Mouse (Mus musculus) lung, postnatal 0 days (tissue): ENCODE data around the gene Mical2. TPM values are rescaled to one million over a fixed set of nuclear protein-coding genes. Genes with fewer than 3 reads are reported as not detected.

Experiments used
- ATAC-seq: fragments of 200-750 bp; cut with Nextera tagmentation; 2 replicates; pipeline ENCODE4 v1.8.0; 2017; ENCODE audit warnings: moderate library complexity
- DNase-seq: peaks from one replicate; pipeline ENCODE4 v3.0.0-alpha.2; 2016; ENCODE audit warnings: low spot score
- H3K27ac ChIP-seq: fragments of 300-500 bp; sonication (generic); 2 replicates; pipeline ENCODE4 v1.5.1; 2014; ENCODE audit warnings: antibody characterized with exemption, mild to moderate bottlenecking, low read length, mixed read lengths
- H3K27me3 ChIP-seq: fragments of 300-500 bp; sonication (generic); replicated peaks from 2 replicates; pipeline ENCODE4 v1.6.1; 2014; ENCODE audit warnings: low read length, mixed read lengths; ENCODE audit not compliant: insufficient read depth
- H3K36me3 ChIP-seq: fragments of 300-500 bp; sonication (generic); 2 replicates; pipeline ENCODE4 v1.6.1; 2014; ENCODE audit warnings: low read length, mixed read lengths; ENCODE audit not compliant: insufficient read depth
- H3K4me1 ChIP-seq: fragments of 300-500 bp; sonication (generic); 2 replicates; pipeline ENCODE4 v1.6.1; 2014; ENCODE audit warnings: antibody characterized with exemption, low read depth, low read length, mixed read lengths; ENCODE audit not compliant: insufficient read depth
- H3K4me2 ChIP-seq: fragments of 300-500 bp; sonication (generic); replicated peaks from 2 replicates; pipeline ENCODE4 v1.6.1; 2014; ENCODE audit warnings: low read depth, mild to moderate bottlenecking, low read length, moderate library complexity, mixed read lengths
- H3K4me3 ChIP-seq: fragments of 300-500 bp; sonication (generic); 2 replicates; pipeline ENCODE4 v1.5.1; 2014; ENCODE audit warnings: low read depth, low read length
- H3K9ac ChIP-seq: fragments of 300-500 bp; sonication (generic); replicated peaks from 2 replicates; pipeline ENCODE4 v1.6.1; 2014; ENCODE audit warnings: low read depth, mild to moderate bottlenecking
- H3K9me3 ChIP-seq: fragments of 300-500 bp; sonication (generic); 2 replicates; pipeline ENCODE4 v1.6.1; 2016; ENCODE audit warnings: low read length, mixed read lengths
- CTCF ChIP-seq: IDR thresholded peaks from 2 replicates; pipeline ENCODE4 v1.5.1; 2016; ENCODE audit warnings: antibody characterized with exemption, mild to moderate bottlenecking
- EP300 ChIP-seq: IDR thresholded peaks from 2 replicates; pipeline ENCODE4 v1.6.1; 2016; ENCODE audit warnings: antibody characterized with exemption, mild to moderate bottlenecking, control low read depth
- WGBS: fragments of 180-500 bp; shearing (Covaris S2); extraction: QIAGEN DNeasy Blood & Tissue Kit; methylation state at CpG from one replicate; pipeline ENCODE4 v1.1.7; 2014; 5-methylcytosine and 5-hydroxymethylcytosine counted together
- polyA plus RNA-seq: library from polyadenylated mRNA; unstranded; fragments of >200 nt; fragmentation: Nextera tagmentation; extraction: Ambion mirVana; gene quantifications from 2 replicates; pipeline ENCODE4 v1.2.1, GENCODE M21; 2015

Mical2 gene
- polyA plus RNA-seq, 1 experiment from 2014 or later, result 19.7 TPM

GRCm38 (mm10) chr7:112186871-112187270 is 38.8 kb upstream of the Mical2 start:
- Histone ChIP-seq H3K4me1 (no peaks in the 10 kb centered on the region), H3K36me3 (no peaks in the 10 kb centered on the region), H3K9me3 (no peaks in the 10 kb centered on the region), H3K4me3 (no peak overlapping the region), H3K27ac (no peak overlapping the region), H3K4me2 (no peak overlapping the region), H3K27me3 (no peaks in the 10 kb centered on the region), H3K9ac (no peak overlapping the region)
- TF ChIP-seq CTCF (no peak), EP300 (no peak)
- 88% methylated on average over 7 of the region's 7 CpGs for WGBS
- no peak for DNase-seq
- no peak for ATAC-seq

- WGBS, result 45% methylated on average over 13 of the region's 13 CpGs
- Histone ChIP-seq H3K27ac (no peak overlapping the region), H3K4me3 (no peak overlapping the region), H3K9me3 (no peaks in the 10 kb centered on the region), H3K36me3 (no peaks in the 10 kb centered on the region), H3K27me3 (no peaks in the 10 kb centered on the region), H3K9ac (no peak overlapping the region), H3K4me2 (no peak overlapping the region), H3K4me1 (no peaks in the 10 kb centered on the region)
- peak; percentile 42 for DNase-seq
- TF ChIP-seq CTCF, result no peak
- TF ChIP-seq EP300, result no peak
- ATAC-seq, result peak; percentile 63
Measured at GRCm38 (mm10) chr7:112187536-112188459, 37.9 kb upstream of the Mical2 start.

GRCm38 (mm10) chr7:112192237-112192636 is 33.4 kb upstream of the Mical2 start:
- no peak overlapping the region for H3K9ac ChIP-seq
- no peak overlapping the region for H3K4me2 ChIP-seq
- no peaks in the 10 kb centered on the region for H3K4me1 ChIP-seq
- H3K27me3 ChIP-seq, result no peaks in the 10 kb centered on the region
- no peak overlapping the region for H3K4me3 ChIP-seq
- no peaks in the 10 kb centered on the region for H3K9me3 ChIP-seq
- ATAC-seq (peak; percentile 18; the same call in 1 of the 2 replicates), DNase-seq (no peak)
- no peaks in the 10 kb centered on the region for H3K36me3 ChIP-seq
- TF ChIP-seq EP300 (no peak), CTCF (no peak)
- no peak overlapping the region for H3K27ac ChIP-seq
- WGBS, result 51% methylated on average over 4 of the region's 4 CpGs

DNA sequence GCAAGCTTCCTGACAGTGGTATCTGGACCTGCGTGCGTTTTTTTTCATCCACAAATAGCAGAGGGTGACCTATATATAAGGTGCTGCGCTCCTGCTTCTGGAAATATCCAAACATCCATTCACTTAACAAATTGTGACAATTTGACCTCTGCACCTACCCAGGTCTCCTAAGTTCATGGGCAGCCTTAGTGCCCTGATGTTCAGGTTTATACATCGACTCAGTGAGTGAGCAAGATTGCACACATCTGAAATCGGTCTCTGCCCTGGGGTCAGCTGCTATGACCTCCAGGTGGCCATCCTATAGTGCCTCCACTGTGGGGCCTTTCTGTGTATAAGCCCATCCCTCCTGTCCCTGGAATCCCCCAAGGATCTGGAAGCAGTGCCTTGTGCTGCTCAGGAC is 32.9 kb upstream of the Mical2 start:
- no peak overlapping the region for H3K4me3 ChIP-seq
- no peaks in the 10 kb centered on the region for H3K36me3 ChIP-seq
- H3K9me3 ChIP-seq, result no peaks in the 10 kb centered on the region
- H3K4me2 ChIP-seq, result no peak overlapping the region
- H3K27me3 ChIP-seq, result no peaks in the 10 kb centered on the region
- H3K27ac ChIP-seq, result no peak overlapping the region
- H3K9ac ChIP-seq, result no peak overlapping the region
- no peak for DNase-seq
- H3K4me1 ChIP-seq, result no peaks in the 10 kb centered on the region
- no peak for TF ChIP-seq CTCF
- no peak for TF ChIP-seq EP300
- ATAC-seq, result no peak; the same call in 1 of the 2 replicates
- WGBS, result 71% methylated on average over 5 of the region's 5 CpGs

DNA sequence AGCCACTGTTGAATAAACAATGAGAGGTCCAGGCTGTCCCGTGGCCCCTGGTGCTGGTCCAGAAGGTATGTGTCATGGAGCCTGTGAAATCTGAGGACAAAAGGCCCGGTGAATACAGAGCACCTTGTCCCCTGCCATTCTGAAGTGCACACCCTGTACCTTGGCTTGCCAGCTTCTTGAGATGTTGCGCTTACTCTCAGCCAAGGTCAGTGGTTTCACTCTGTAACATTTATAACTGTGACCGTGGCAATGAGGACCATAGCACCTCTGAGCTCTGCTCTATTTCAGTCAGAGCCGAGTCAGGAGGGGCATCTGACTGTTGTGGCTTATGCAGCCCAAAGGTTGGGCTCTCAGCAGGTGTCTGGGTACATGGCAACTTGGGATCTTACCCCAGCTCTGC is 31.4 kb upstream of the Mical2 start:
- ATAC-seq (no peak), DNase-seq (no peak)
- Histone ChIP-seq H3K9ac (no peak overlapping the region), H3K4me2 (no peak overlapping the region), H3K4me3 (no peak overlapping the region), H3K27me3 (no peaks in the 10 kb centered on the region), H3K27ac (no peak overlapping the region), H3K9me3 (no peaks in the 10 kb centered on the region), H3K36me3 (no peaks in the 10 kb centered on the region), H3K4me1 (no peaks in the 10 kb centered on the region)
- TF ChIP-seq CTCF, result no peak
- no peak for TF ChIP-seq EP300
- 66% methylated on average over 5 of the region's 5 CpGs for WGBS

DNA sequence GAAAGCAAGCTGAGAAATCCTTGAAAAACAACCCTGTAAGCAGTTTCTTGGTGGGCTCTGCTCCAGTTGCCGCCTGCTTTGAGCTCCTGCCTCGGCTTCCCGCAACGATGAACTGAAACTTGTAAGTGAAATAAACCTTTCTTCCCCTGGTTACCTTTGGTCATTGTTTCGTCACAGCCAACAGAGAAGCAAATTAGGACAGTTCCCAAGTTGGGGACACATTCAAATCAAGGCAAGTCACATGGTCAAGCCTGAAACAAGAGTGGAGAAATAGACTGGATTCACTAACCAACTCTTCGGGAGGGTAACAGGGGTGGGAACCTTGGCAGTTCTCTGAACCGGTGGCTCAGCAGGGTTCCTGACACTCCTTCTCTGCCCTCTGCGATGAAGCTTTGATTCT is 28.2 kb upstream of the Mical2 start:
- TF ChIP-seq EP300 (no peak), CTCF (no peak)
- Histone ChIP-seq H3K27me3 (no peaks in the 10 kb centered on the region), H3K4me2 (no peak overlapping the region), H3K4me1 (no peaks in the 10 kb centered on the region), H3K4me3 (no peak overlapping the region), H3K36me3 (no peaks in the 10 kb centered on the region), H3K27ac (no peak overlapping the region), H3K9me3 (no peaks in the 10 kb centered on the region), H3K9ac (no peak overlapping the region)
- no peak for DNase-seq
- ATAC-seq, result no peak
- WGBS, result 72% methylated on average over 8 of the region's 8 CpGs
